Mouse (Mus musculus): ENCODE results near the gene Mob3c. TPM values are rescaled to one million over a fixed set of nuclear protein-coding genes. Genes with fewer than 3 reads are reported as not detected.

Mob3c gene
- 1 to 10 TPM; 4.5 to 5.4 TPM for total RNA-seq (2021)

- peak; percentile 78 for DNase-seq (ENCODE audit: low spot score)
- intact Hi-C loops (cut with DNase I): loop anchor here (5.0 kb wide), 1 partner anchor 91 kb away; the partner anchor contains the start of gene Efcab14
Observed at GRCm38 (mm10) chr4:115827888-115828571, at the start of gene Mob3c. Gene Mob3c (plus strand): TSS chr4:115828092.

GRCm38 (mm10) chr4:115780269-115780668 lies 47.6 kb upstream of the Mob3c start:
- DNase-seq (ENCODE audit: low spot score): no peak
- intact Hi-C loops (cut with DNase I): no loop called here

DNA sequence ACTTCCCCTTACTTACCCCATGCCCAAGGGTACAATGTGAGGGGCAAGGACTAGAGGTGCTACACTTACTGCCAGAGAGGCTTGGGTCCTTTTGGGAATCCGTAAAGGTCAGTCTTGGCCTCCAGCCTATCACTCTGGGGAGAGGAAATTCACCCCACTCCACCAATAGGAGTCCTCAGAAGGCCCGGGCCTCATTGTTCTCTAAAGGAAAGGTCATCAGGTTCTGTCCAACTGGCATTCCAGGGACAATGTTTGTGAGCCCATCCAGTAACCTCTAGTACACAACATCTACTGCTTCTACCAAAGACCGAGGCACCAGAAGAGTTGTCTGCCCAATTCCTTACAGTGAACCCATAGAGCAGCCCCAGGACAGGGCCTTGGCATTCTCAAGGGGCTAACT lies 47.0 kb upstream of the Mob3c start, which contains the start of gene Tex38:
Tex38 (minus strand) TSS at position 101 of the 400 bp plus-strand sequence.
- intact Hi-C loops (cut with DNase I): no loop called here
- DNase-seq (ENCODE audit: low spot score): no peak

- intact Hi-C loops (cut with DNase I): no loop called here
- DNase-seq (ENCODE audit: low spot score): no peak
Observed at GRCm38 (mm10) chr4:115782026-115782805, 45.7 kb upstream of the Mob3c start.

DNA sequence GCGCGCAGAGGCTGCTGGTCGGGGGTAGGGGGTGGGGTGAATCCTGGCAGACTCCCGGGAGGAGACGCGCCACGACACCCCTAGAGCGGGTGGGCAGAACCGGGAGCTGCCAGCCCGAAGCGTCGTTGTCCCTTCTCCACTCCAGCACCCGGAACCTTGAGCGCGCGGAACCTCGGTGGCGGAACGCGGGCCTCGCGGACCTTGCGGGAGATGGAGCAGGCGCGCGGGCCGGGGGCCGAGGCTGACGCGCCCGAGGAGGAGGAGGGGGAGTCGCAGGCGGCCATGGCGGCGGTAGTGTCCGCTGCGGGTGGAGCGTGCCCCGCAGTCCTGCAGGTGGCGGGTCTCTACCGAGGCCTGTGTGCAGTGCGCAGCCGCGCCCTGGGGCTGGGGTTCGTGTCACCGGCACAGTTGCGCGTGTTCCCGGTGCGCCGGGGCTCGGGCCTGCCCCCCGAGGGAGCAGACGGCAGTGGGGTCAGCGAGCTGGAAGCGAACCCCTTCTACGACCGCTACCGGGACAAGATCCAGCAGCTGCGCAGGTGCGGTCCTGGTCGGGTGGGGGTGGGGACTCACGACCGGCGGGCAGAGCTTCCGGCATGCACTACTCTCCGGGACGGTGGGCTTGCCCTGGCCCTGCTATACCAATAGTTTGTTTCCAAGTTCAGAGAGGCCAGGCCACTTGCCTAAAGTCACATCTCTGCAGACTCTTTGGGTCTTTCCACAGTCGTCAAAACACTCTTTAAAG lies 43.0 kb upstream of the Mob3c start, which contains the start of gene Atpaf1:
Atpaf1 (plus strand) TSS at position 44 of the 742 bp plus-strand sequence.
- intact Hi-C loops (cut with DNase I): loop anchor here (5.0 kb wide), 1 partner anchor 48 kb away; the partner anchor contains the start of gene Efcab14
- DNase-seq (ENCODE audit: low spot score): peak; percentile 39

- intact Hi-C loops (cut with DNase I): loop anchor here (5.0 kb wide), 1 partner anchor 48 kb away; the partner anchor contains the start of gene Efcab14
- no peak for DNase-seq (ENCODE audit: low spot score)
Observed at GRCm38 (mm10) chr4:115785511-115786034, 42.3 kb upstream of the Mob3c start.

DNA sequence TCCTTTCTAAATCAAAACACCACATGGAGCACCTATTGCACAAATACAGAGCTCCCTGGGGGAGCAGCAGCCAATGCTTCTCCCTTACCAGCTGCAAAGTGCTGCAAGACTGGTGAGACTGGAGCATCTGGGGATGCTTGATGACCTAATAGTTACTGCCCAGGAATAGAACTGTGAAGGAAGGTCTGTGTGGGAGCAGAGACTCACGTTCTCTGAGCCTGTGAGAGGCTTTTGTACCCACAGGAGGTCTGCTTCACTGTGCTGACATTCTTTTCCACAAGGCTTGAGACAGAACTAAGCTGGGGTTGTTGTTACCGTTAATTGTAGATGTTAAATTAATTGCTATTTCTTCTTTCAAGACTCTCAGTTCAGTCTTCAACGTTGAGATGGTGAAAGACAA lies 37.0 kb upstream of the Mob3c start:
- DNase-seq (ENCODE audit: low spot score): no peak
- intact Hi-C loops (cut with DNase I): no loop called here

- no peak for DNase-seq (ENCODE audit: low spot score)
Observed at GRCm38 (mm10) chr4:115795360-115795759, 32.5 kb upstream of the Mob3c start.

DNA sequence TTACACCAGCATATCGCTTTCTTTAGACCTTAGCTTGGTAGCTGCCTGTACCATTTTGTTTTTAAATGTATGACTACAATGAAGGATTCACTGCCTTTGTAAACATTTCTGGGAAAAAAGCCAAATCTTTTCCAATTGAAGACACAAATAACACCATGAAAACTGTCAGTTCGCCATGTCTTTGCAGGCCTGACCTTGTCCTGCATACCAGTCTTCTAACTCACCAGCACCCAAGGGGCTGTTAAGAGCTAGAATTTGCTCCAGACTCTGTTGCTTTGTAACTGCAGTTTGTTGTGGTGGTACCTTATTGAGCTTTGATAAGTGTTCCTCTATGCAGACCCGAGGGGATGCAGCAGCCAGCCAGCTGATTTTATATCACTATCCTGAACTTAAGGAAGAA lies 27.9 kb upstream of the Mob3c start:
- intact Hi-C loops (cut with DNase I): no loop called here
- no peak for DNase-seq (ENCODE audit: low spot score)

More at GRCm38 (mm10) chr4:115795360-115795759, 32.5 kb upstream of the Mob3c start:
- intact Hi-C loops (cut with DNase I): no loop called here

DNA sequence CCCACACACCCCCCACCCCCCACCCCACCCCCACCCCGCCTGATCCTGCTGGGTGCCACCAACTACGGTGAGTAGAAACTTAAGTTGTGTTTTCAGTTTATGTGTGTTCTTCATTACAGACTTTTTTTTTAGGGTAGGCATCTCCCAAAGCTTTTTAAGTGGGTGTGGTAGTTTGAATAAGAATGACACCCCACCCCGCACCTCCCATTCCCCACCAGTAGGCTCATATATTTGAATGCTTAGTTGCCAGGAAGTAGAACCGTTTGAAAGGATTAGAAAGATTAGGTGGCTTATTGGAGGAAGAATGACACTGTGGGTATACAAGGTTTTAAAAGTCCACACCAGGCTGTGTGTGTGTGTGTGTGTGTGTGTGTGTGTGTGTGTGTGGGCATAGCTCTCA lies 15.6 kb upstream of the Mob3c start:
- intact Hi-C loops (cut with DNase I): no loop called here
- DNase-seq (ENCODE audit: low spot score): no peak

GRCm38 (mm10) chr4:115815606-115816005 lies 12.3 kb upstream of the Mob3c start:
- intact Hi-C loops (cut with DNase I): no loop called here
- no peak for DNase-seq (ENCODE audit: low spot score)

GRCm38 (mm10) chr4:115820199-115820598 lies 7.7 kb upstream of the Mob3c start:
- no peak for DNase-seq (ENCODE audit: low spot score)
- intact Hi-C loops (cut with DNase I): no loop called here

GRCm38 (mm10) chr4:115820944-115821343 lies 6.9 kb upstream of the Mob3c start:
- intact Hi-C loops (cut with DNase I): no loop called here
- no peak for DNase-seq (ENCODE audit: low spot score)

DNA sequence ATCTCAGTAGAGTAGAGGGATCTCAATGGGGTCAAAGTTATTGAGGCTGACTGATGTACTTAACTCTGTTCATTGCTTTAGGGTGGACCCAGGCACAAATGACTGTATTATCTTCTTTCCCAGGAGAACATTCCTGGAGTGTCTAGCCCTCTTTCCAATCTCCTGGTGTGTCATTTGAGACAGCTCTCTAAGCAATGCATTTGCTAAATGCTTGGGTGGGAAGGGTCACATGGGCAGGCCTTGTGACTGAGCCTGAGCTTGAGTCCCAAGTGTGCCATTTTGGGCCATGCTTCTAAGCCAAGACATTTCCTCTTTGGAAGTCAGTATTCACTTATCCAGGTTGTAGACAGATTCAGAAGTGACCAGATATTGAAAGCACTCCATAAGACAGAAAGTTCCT lies 6.5 kb upstream of the Mob3c start:
- intact Hi-C loops (cut with DNase I): no loop called here
- DNase-seq (ENCODE audit: low spot score): no peak

GRCm38 (mm10) chr4:115821928-115822327 lies 6.0 kb upstream of the Mob3c start:
- intact Hi-C loops (cut with DNase I): no loop called here
- no peak for DNase-seq (ENCODE audit: low spot score)

GRCm38 (mm10) chr4:115824178-115824577 lies 3.7 kb upstream of the Mob3c start:
- no peak for DNase-seq (ENCODE audit: low spot score)
- intact Hi-C loops (cut with DNase I): no loop called here

DNA sequence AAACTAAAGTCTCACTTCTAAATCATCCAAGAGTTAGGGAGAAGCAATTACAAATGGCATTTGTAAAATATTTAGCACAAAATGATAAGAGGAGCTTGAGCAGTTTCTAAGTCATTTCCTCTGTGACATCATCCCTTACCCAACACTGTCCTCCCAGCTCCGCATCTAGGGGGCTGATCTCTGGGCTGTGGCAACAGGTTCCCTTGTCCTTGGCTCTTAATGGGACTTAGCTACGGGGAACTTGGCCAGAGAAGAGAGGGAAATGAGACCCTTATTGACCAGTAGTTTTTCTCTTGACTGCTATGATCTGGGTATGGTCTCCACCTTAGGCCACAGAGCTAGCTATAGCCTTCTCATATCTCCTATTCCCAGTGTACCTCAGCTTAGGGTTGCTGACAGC lies 2.6 kb upstream of the Mob3c start:
- intact Hi-C loops (cut with DNase I): loop anchor here (5.0 kb wide), 1 partner anchor 88 kb away; the partner anchor contains the start of gene Efcab14
- no peak for DNase-seq (ENCODE audit: low spot score)

DNA sequence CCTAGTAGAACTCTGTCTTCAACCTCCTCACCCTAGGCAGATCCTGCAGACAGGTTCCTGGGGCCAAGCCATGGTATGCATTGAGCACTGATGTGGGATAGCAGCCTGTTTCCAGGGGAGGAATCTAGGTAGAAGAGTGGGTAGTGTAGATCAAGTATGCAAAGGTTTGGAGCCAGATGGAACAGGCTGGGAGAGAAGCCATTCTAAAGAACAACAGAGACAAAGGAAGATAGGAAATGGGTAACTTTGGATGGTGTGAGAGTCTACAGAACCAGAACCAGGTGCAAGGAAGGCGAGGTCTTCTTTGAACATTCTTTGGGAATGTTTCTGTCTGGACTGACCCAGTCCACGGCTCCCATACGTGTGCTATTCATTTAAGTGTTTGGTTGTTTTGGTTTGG lies 826 bp upstream of the Mob3c start:
- intact Hi-C loops (cut with DNase I): loop anchor here (5.0 kb wide), 1 partner anchor 90 kb away; the partner anchor contains the start of gene Efcab14
- no peak for DNase-seq (ENCODE audit: low spot score)

DNA sequence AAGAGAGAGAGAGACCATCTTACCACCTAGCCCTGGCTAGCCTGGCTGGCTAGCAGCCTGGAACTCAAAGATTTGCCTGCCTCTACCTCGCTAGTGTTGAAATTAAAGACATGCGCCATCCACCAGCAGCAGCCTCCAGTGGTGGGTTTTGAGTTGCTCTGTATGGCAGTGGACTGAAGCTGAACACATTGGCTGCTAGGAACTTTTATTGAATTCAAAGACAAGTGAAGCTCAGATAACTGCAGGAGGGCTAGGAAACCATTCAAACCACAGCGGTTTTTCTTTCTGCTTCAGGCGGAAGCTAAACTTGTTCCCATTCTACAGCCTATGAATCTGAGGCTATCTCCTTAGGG lies 381 bp upstream of the Mob3c start:
- no peak for DNase-seq (ENCODE audit: low spot score)
- intact Hi-C loops (cut with DNase I): loop anchor here (5.0 kb wide), 1 partner anchor 90 kb away; the partner anchor contains the start of gene Efcab14

DNA sequence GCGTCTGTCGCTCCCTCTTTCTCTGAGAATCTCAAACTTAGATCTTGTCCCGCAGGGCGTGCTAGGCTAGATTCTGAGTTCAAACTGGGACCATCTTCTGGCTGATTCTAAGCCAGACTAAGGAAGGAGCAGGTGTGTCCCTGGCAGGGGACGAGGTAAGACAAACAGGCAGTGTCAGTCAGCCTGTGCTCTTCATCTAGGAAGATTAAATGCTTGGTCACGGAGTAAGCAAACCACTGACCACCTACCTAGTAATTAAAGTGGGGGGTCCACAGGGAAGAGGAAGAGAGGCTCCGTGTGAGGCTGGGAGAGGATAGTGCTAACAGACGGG lies 645 bp downstream of the Mob3c start:
- DNase-seq (ENCODE audit: low spot score): no peak
- intact Hi-C loops (cut with DNase I): loop anchor here (5.0 kb wide), 1 partner anchor 91 kb away; the partner anchor contains the start of gene Efcab14
